Mouse (Mus musculus): ENCODE results near the gene Defa20. TPM values are rescaled to one million over a fixed set of nuclear protein-coding genes. Genes with fewer than 3 reads are reported as not detected.
"Not testable (repeated sequence)": the region's sequence is repeated elsewhere in the genome, so short reads cannot be mapped to it uniquely, and the experiment has no call there.

The Defa20 gene
- 1.7 TPM in 1 of 2 replicates, not detected in the other for polyA plus RNA-seq (2015; fragmentation: Nextera tagmentation; extraction: Ambion mirVana)

GRCm38 (mm10) chr8:21508958-21509357, at the start of gene Defa20:
Gene Defa20 (plus strand): TSS chr8:21509258.
- not testable (repeated sequence) for H3K27me3 ChIP-seq (ENCODE audit: control insufficient read depth, insufficient read depth, low read length); H3K36me3 ChIP-seq (ENCODE audit: control insufficient read depth, insufficient read depth); H3K4me3 ChIP-seq (ENCODE audit: low read length); ATAC-seq (replicated peaks; ENCODE audit: extremely low read depth, insufficient read depth, low FRiP score); H3K9ac ChIP-seq (ENCODE audit: low read length); H3K9me3 ChIP-seq (replicated peaks; ENCODE audit: control insufficient read depth, low read length); H3K27ac ChIP-seq (ENCODE audit: low read length); H3K4me1 ChIP-seq (ENCODE audit: control insufficient read depth, insufficient read depth, low read length); H3K4me2 ChIP-seq (ENCODE audit: low read depth, low read length)
- WGBS, result no CpG with 5 or more reads among the region's 2 CpGs

DNA sequence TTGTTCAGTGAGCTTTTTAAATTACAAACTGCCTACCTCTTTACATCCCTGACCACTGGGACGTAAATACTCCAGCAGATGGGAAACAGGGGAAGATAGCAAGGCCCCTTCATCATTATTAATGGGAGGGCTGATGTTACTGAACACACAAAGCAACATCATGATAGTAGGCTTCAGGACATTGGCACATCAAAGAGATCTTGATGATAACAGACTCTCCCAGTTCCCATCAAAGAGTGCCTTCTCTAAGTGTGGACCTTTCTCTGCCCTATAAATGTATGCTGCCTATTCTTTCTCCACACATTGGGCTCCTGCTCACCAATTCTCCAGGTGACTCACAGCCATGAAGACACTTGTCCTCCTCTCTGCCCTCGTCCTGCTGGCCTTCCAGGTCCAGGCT, 19.7 kb downstream of the Defa20 start, which contains the start of gene Defa32:
Gene Defa32 (plus strand): TSS at position 301 of the 400 bp plus-strand sequence.
- not testable (repeated sequence) for H3K27ac ChIP-seq (ENCODE audit: low read length); H3K4me2 ChIP-seq (ENCODE audit: low read depth, low read length); H3K4me1 ChIP-seq (ENCODE audit: control insufficient read depth, insufficient read depth, low read length); H3K9me3 ChIP-seq (replicated peaks; ENCODE audit: control insufficient read depth, low read length); H3K36me3 ChIP-seq (ENCODE audit: control insufficient read depth, insufficient read depth); H3K27me3 ChIP-seq (ENCODE audit: control insufficient read depth, insufficient read depth, low read length); H3K9ac ChIP-seq (ENCODE audit: low read length); ATAC-seq (replicated peaks; ENCODE audit: extremely low read depth, insufficient read depth, low FRiP score); H3K4me3 ChIP-seq (ENCODE audit: low read length)
- no CpG with 5 or more reads among the region's 2 CpGs for WGBS

Other genes starting within 250 kb of the Defa20 start
- not detected in 2 replicates for gene Defa27, start 193.7 kb upstream of the Defa20 start, polyA plus RNA-seq (2015; fragmentation: Nextera tagmentation; extraction: Ambion mirVana)
- gene Defa29, start 182.2 kb upstream of the Defa20 start, polyA plus RNA-seq (2015; fragmentation: Nextera tagmentation; extraction: Ambion mirVana), result not detected in 2 replicates
- not detected in 2 replicates for gene Defa2, start 130.7 kb upstream of the Defa20 start, polyA plus RNA-seq (2015; fragmentation: Nextera tagmentation; extraction: Ambion mirVana)
- 1.2 TPM in 1 of 2 replicates, not detected in the other for gene Defa33, start 117.4 kb upstream of the Defa20 start, polyA plus RNA-seq (2015; fragmentation: Nextera tagmentation; extraction: Ambion mirVana)
- 0.50 TPM in 1 of 2 replicates, not detected in the other for gene Defa36, start 81.8 kb upstream of the Defa20 start, polyA plus RNA-seq (2015; fragmentation: Nextera tagmentation; extraction: Ambion mirVana)
- 0.76 TPM in 1 of 2 replicates, not detected in the other for gene Gm7849, start 52.7 kb upstream of the Defa20 start, polyA plus RNA-seq (2015; fragmentation: Nextera tagmentation; extraction: Ambion mirVana)
- gene Defa32, start 19.8 kb downstream of the Defa20 start, polyA plus RNA-seq (2015; fragmentation: Nextera tagmentation; extraction: Ambion mirVana), result 1.0 TPM in 1 of 2 replicates, not detected in the other
- not detected in 2 replicates for gene Defa37, start 56.1 kb downstream of the Defa20 start, polyA plus RNA-seq (2015; fragmentation: Nextera tagmentation; extraction: Ambion mirVana)
- not detected in 2 replicates for gene Defa28, start 73.7 kb downstream of the Defa20 start, polyA plus RNA-seq (2015; fragmentation: Nextera tagmentation; extraction: Ambion mirVana)
- not detected in 2 replicates for gene Gm7861, start 85.2 kb downstream of the Defa20 start, polyA plus RNA-seq (2015; fragmentation: Nextera tagmentation; extraction: Ambion mirVana)
- not detected in 2 replicates for gene Defa26, start 108.9 kb downstream of the Defa20 start, polyA plus RNA-seq (2015; fragmentation: Nextera tagmentation; extraction: Ambion mirVana)
- 0.98 TPM in 1 of 2 replicates, not detected in the other for gene Defa17, start 146.5 kb downstream of the Defa20 start, polyA plus RNA-seq (2015; fragmentation: Nextera tagmentation; extraction: Ambion mirVana)
- not detected in 2 replicates for gene Defa34, start 156.5 kb downstream of the Defa20 start, polyA plus RNA-seq (2015; fragmentation: Nextera tagmentation; extraction: Ambion mirVana)
- gene AY761184, start 194.4 kb downstream of the Defa20 start, polyA plus RNA-seq (2015; fragmentation: Nextera tagmentation; extraction: Ambion mirVana), result not detected in 2 replicates
- 1.9 TPM in 1 of 2 replicates, not detected in the other for gene Defa24, start 225.2 kb downstream of the Defa20 start, polyA plus RNA-seq (2015; fragmentation: Nextera tagmentation; extraction: Ambion mirVana)

Data from heart, embryonic 16.5 days (tissue).